Mouse (Mus musculus) bone marrow, adult 2 months (tissue): ENCODE data around the gene Stat5a. TPM values are rescaled to one million over a fixed set of nuclear protein-coding genes. Genes with fewer than 3 reads are reported as not detected.
A peak's percentile ranks its signal among the peaks of the same experiment; 100 is the strongest.

ENCODE experiments used
- H3K27ac ChIP-seq: fragments of 200-500 bp; 2 replicates; pipeline ENCODE4 v1.5.1; 2012; ENCODE audit warnings: low read depth, mild to moderate bottlenecking, control low read depth, inconsistent platforms, low read length; ENCODE audit not compliant: control insufficient read depth, poor library complexity, insufficient read depth
- H3K4me1 ChIP-seq: fragments of 200-500 bp; 2 replicates; pipeline ENCODE4 v1.6.1; 2011; ENCODE audit warnings: low read length; ENCODE audit not compliant: control insufficient read depth, insufficient read depth
- H3K4me3 ChIP-seq: fragments of 200-500 bp; replicated peaks from 2 replicates; pipeline ENCODE3; 2011; ENCODE audit warnings: mild to moderate bottlenecking, low read depth, low read length, control low read depth; ENCODE audit not compliant: control insufficient read depth
- CTCF ChIP-seq: fragments of 200-500 bp; IDR thresholded peaks from 2 replicates; pipeline ENCODE4 v1.5.1; 2011; ENCODE audit warnings: low read length, control low read depth; ENCODE audit not compliant: control insufficient read depth, insufficient read depth
- POLR2A ChIP-seq: fragments of 200-500 bp; IDR thresholded peaks from 2 replicates; pipeline ENCODE4 v1.6.1; 2011; ENCODE audit warnings: low read depth, mild to moderate bottlenecking, control low read depth, low read length, borderline replicate concordance; ENCODE audit not compliant: control insufficient read depth
- WGBS: fragments of 180-500 bp; shearing (Covaris S2); methylation state at CpG from one replicate; pipeline ENCODE4 v1.1.7; 2018; 5-methylcytosine and 5-hydroxymethylcytosine counted together
- polyA plus RNA-seq: library from polyadenylated mRNA; stranded (reverse); fragments of >200 nt; gene quantifications from 2 replicates; pipeline ENCODE4 v1.2.4, GENCODE M21; 2011; ENCODE audit warnings: low replicate concordance; ENCODE audit not compliant: missing spikeins, insufficient read depth, insufficient read length

Stat5a gene
- polyA plus RNA-seq, 1 experiment: 16.5 TPM

DNA sequence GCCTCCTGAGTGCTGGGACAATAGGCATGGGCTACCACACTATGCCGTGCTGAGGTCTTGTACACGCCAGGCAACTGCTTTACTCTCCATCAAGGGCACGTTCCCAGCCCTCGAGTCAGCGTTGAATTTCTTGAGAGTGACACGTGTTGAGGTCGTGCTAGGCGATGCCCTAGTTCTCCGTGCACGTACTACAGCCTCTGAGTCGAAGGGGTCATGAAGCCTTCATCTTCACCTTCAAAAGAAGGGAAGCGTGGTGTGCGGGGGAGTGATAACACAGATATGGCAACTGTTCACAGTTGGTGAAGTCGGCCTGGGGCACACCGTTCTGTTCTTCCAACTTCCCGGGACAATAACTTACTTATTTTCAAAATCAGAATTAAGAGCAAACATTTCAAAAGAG lies 39.5 kb upstream of the Stat5a start:
- H3K27ac ChIP-seq: no peak overlapping the region
- 60% methylated on average over 16 of the region's 16 CpGs for WGBS

DNA sequence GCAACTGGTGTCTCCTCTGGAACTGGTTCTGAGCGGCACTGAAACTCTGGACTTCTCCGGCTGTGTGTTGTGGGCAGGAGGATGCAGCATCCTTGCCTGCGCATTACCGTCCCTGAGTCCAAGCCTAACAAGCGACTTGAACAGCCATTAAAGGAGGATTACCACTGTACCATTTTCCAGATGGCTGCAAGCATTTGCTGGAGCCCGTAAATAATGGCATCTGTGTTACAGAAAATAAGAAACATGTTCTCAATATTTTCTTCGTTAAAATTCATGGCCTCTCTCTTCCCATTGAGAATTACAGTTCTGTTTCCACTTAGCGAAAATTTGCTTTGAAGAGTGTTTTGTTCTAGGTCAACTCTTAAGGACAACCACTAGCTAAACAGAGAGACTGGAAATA lies 39.1 kb upstream of the Stat5a start:
- TF ChIP-seq POLR2A (no peak), CTCF (no peak)
- H3K27ac ChIP-seq: no peak overlapping the region
- WGBS: 80% methylated on average over 8 of the region's 8 CpGs
- peaks cover 14% of the 10 kb centered on the region for H3K4me1 ChIP-seq
- no peak overlapping the region for H3K4me3 ChIP-seq

More for the DNA sequence above, 39.5 kb upstream of the Stat5a start:
- no peak for TF ChIP-seq POLR2A
- no peak for TF ChIP-seq CTCF
- H3K4me3 ChIP-seq: no peak overlapping the region
- peaks cover 14% of the 10 kb centered on the region; the same call in 1 of the 2 replicates for H3K4me1 ChIP-seq

DNA sequence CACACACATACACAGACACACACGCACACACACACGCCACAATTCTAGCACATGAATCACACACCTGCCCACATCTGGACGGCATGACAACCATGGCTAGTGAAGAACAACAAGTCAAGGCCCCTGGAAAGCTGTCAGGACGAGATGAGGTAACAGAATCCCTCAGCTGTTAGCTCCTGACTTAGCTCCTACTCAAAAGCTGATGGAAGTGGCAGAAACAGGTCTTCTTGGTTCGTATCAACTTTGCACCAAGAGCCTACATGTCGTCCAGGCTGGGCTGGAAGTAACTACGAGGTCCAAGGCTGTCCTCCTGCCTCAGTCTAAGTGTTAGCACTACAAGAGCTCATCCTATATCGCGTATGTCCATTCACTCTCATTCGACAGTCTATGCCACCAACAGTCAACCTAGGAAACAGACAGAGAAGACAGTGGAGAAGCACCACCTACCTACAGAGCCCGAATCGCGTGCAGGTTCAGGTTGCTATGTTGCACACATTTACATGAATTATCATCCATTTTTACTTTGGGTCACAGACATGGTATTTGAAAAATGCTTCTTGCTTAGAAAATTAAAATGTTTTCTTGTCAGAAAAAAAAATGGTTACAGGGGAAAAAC lies 37.4 kb upstream of the Stat5a start:
- H3K27ac ChIP-seq: no peak overlapping the region

DNA sequence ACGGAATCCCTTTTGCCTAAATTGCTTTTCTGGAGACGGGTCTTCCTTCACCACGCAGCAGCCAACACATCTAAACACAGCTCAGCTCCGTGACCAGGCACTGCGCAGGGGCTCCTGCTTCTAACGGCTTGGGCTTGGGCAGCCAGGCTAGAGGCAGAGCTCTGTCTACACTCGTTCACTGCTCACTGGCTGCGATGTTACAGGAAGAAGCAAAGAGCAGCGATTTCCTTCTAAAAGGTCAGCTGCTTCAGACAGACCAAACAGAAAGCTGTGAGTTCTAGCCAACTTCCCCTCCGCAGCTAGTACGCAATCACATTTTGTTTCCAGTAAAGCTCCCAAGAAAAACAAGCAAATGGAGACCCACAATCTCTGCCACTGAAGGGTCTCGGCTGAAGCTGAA lies 36.8 kb upstream of the Stat5a start:
- WGBS: 3% methylated on average over 12 of the region's 12 CpGs
- Histone ChIP-seq H3K4me3 (peak overlapping the region; percentile 80), H3K27ac (peak overlapping the region; percentile 94), H3K4me1 (peaks cover 22% of the 10 kb centered on the region)
- peak; percentile 79; the same call in 1 of the 2 replicates for TF ChIP-seq POLR2A
- TF ChIP-seq CTCF: no peak

More for the DNA sequence above, 37.4 kb upstream of the Stat5a start:
- peaks cover 19% of the 10 kb centered on the region for H3K4me1 ChIP-seq
- 31% methylated on average over 13 of the region's 13 CpGs for WGBS
- H3K4me3 ChIP-seq: peak overlapping the region; percentile 54
- TF ChIP-seq CTCF (no peak), POLR2A (no peak)

DNA sequence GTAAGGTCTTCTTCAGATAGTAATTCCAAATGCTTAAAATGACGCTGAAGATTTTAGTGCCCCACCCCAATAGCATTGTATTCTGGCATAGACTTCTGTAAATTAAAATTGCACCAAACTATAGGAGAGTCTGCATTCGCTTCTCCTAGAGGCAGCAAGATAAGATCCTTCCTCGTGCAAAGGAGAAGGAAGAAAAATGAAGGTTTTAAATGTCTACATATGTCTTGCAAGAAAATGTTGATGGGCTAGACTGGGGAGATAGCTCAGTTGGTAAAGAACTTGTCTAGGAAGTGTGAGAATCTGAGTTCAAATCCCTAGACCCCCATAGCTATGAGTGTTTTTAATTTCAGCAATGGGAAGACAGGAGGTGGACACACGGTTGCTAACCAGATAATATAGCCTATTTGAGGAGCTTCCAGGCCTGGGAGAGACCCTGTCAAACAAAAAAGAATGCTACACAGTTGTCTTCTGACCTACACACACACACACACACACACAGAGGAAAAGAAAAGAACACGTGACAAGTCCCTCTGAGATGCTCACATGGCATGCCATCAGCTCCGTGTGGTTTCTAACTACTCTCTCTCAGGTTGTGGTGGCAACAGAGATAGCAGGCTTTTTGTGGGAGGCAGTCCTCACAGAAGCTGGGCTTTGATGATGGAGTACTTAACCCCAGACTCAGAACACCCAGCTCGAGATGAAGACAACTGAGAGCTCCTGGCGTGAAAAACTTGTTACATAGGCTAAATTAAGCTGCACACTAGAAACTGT lies 35.4 kb upstream of the Stat5a start:
- Histone ChIP-seq H3K4me1 (peaks cover 23% of the 10 kb centered on the region), H3K4me3 (no peak overlapping the region), H3K27ac (no peak overlapping the region)
- 30% methylated on average over 8 of the region's 8 CpGs for WGBS
- TF ChIP-seq CTCF (no peak), POLR2A (no peak)

DNA sequence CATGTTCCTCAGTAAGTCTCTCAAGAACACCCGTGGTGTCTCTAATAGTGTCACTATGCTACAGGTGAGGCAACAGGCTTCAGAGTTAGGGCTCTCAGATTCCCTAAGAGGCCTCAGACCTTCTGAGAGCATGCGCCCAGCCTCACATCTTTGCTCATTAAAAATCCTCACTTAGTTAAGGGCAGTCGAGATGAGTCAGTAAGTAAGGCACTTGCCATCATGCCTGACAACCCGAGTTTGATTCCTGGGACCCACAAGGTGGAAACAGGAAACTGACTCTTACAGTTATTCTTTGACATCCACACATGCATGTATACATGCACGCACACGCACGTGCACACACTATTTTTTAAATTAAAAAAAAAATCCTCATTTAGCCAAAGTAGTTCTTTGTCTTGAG lies 34.7 kb upstream of the Stat5a start:
- Histone ChIP-seq H3K27ac (no peak overlapping the region), H3K4me1 (peaks cover 23% of the 10 kb centered on the region), H3K4me3 (no peak overlapping the region)
- TF ChIP-seq POLR2A (no peak), CTCF (no peak)
- 52% methylated on average over 7 of the region's 7 CpGs for WGBS

DNA sequence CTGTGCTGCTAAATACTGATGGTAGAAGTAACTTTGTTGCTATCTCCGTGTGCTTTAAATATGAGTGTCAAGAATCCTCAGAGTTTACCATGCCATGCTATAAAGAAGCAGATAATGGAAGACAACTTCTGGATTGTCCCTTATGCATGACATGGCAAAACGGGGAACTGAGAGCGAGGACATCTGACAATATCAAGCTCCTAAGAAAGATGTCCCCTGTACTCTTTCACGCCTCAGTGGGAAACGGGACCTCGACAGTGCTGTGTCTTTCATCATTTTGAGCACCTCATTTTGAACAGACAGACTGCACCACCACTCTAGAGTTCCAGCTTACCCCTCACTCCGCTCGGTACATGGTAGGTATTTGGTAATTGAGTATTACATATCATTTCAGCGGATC lies 33.7 kb upstream of the Stat5a start:
- H3K4me1 ChIP-seq: peaks cover 19% of the 10 kb centered on the region

DNA sequence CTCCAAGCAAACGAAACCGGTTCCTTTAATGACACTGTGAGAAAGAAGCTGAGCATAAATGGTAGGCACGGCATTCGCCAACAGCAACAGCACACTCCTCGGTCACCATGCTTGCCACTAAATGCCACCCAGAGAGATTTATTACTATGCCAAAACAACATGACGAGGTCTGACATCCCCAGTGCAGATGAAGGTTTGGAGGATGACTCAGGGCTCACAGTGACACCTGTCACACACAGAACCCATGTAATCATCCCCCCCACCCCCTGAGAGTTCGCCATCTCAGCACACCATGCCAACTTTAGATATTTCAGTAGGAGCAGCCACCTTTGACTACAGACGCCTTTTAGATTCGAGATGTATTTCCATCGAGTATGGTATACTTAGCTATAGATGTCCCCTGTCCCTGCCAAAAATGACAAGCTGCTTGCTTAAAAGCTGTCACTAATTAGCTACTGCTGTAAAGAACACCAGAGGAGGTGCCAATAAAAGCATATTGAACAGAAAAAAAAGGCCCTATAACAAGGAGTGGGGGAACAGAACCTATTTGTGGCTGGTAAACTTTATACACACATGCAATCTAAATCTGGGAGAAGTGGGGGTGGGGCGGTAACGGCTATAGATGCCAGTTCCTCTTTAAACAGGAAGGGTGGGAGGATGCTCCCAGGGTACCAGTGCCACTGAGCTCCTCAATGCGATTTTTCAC lies 32.8 kb upstream of the Stat5a start:
- H3K4me1 ChIP-seq: peaks cover 17% of the 10 kb centered on the region
- TF ChIP-seq CTCF: no peak
- no peak for TF ChIP-seq POLR2A

More for the DNA sequence above, 33.7 kb upstream of the Stat5a start:
- WGBS: 37% methylated on average over 9 of the region's 9 CpGs
- TF ChIP-seq CTCF: no peak
- no peak for TF ChIP-seq POLR2A
- Histone ChIP-seq H3K27ac (no peak overlapping the region), H3K4me3 (no peak overlapping the region)

More for the DNA sequence above, 32.8 kb upstream of the Stat5a start:
- no peak overlapping the region for H3K4me3 ChIP-seq
- H3K27ac ChIP-seq: peak overlapping the region; percentile 49; the same call in 1 of the 2 replicates
- WGBS: 18% methylated on average over 13 of the region's 13 CpGs
